ENCODE assay signal across 14 mouse cellular contexts in genomic region chr19:55750048-55750447, GRCm38 (mm10). TPM values are rescaled to one million over a fixed set of nuclear protein-coding genes. Genes with fewer than 3 reads are reported as not detected.
A peak's percentile ranks its signal among the peaks of the same experiment; 100 is the strongest.
DNase-seq lines count a peak whose midpoint lies in the region; ATAC-seq and TF ChIP-seq lines count a peak whose summit lies in the region.
"Had no signal": no experiment of that assay in that cellular context is flagged by ENCODE, and none has a peak within 500 bp of the region (broad histone marks: within the 10 kb centered on the region; RNA-seq: fewer than 3 reads in every experiment).

No protein-coding gene starts in this region.

- no peak for TF ChIP-seq POLR2A in limb, embryonic 14.5 days (IDR thresholded peaks at IDR 0.05; ENCODE audit: borderline replicate concordance, extremely low read depth, insufficient read depth, insufficient read length)

- no peak for DNase-seq in kidney, postnatal 0 days (ENCODE audit: low spot score)
- DNase-seq in kidney, postnatal 10 days: no peak
- DNase-seq in limb, embryonic 14.5 days (ENCODE audit: low spot score): no peak
- DNase-seq in layer of hippocampus, adult 9-10 months (ENCODE audit: low spot score): no peak
- no peak for DNase-seq in liver, postnatal 0 days
- DNase-seq: cerebellum, postnatal 36 days; heart, adult 11 months; lung, adult 2 months; right cerebral cortex, postnatal 14 days had no signal

- no peak for ATAC-seq in kidney, postnatal 0 days (replicated peaks; ENCODE audit: low FRiP score, low read depth)
- ATAC-seq in forebrain, embryonic 12.5 days (ENCODE audit: low FRiP score): peak; percentile 54
- no peak for ATAC-seq in limb, embryonic 14.5 days (ENCODE audit: low FRiP score, low read depth)
- no peak for ATAC-seq in neural tube, embryonic 15.5 days (ENCODE audit: low FRiP score)
- no peak for ATAC-seq in liver, postnatal 0 days
- no peak for ATAC-seq in megakaryocyte, adult 5-6 weeks (ENCODE audit: poor library complexity, severe bottlenecking)
- ATAC-seq: inflammation-experienced regulatory T-cells, adult 6 months had no signal

- peaks cover 42% of the 10 kb centered on the region for H3K4me1 ChIP-seq in kidney, postnatal 0 days (replicated peaks; ENCODE audit: insufficient read depth, low read length)
- H3K4me1 ChIP-seq in forebrain, embryonic 12.5 days: peaks cover 89% of the 10 kb centered on the region
- peaks cover 77% of the 10 kb centered on the region for H3K4me1 ChIP-seq in limb, embryonic 14.5 days (ENCODE audit: control insufficient read depth, insufficient read depth, low read length)
- H3K4me1 ChIP-seq in neural tube, embryonic 15.5 days: peaks cover 61% of the 10 kb centered on the region
- peaks cover 11% of the 10 kb centered on the region for H3K4me1 ChIP-seq in liver, postnatal 0 days (ENCODE audit: insufficient read depth)

- H3K4me3 ChIP-seq in kidney, postnatal 0 days (replicated peaks; ENCODE audit: low read depth, low read length): no peak overlapping the region
- H3K4me3 ChIP-seq in forebrain, embryonic 12.5 days (replicated peaks): no peak overlapping the region
- H3K4me3 ChIP-seq in limb, embryonic 14.5 days (replicated peaks; ENCODE audit: low read length): peak overlapping the region; percentile 84
- no peak overlapping the region for H3K4me3 ChIP-seq in neural tube, embryonic 15.5 days (replicated peaks)
- H3K4me3 ChIP-seq in liver, postnatal 0 days (ENCODE audit: low read depth, low read length): no peak overlapping the region

- H3K4me2 ChIP-seq in kidney, postnatal 0 days (ENCODE audit: low read length): peak overlapping the region; percentile 12
- peak overlapping the region; percentile 44 for H3K4me2 ChIP-seq in forebrain, embryonic 12.5 days
- H3K4me2 ChIP-seq in limb, embryonic 14.5 days (replicated peaks; ENCODE audit: low read depth, low read length, severe bottlenecking): peak overlapping the region; percentile 95
- peak overlapping the region; percentile 21; the same call in 1 of the 2 replicates for H3K4me2 ChIP-seq in neural tube, embryonic 15.5 days
- H3K4me2 ChIP-seq in liver, postnatal 0 days (ENCODE audit: low read depth, low read length): no peak overlapping the region

- no peaks in the 10 kb centered on the region for H3K9me3 ChIP-seq in kidney, postnatal 0 days (replicated peaks; ENCODE audit: low read length)
- no peaks in the 10 kb centered on the region for H3K9me3 ChIP-seq in forebrain, embryonic 12.5 days
- H3K9me3 ChIP-seq in limb, embryonic 14.5 days (ENCODE audit: control insufficient read depth, low read length): no peaks in the 10 kb centered on the region
- no peaks in the 10 kb centered on the region for H3K9me3 ChIP-seq in neural tube, embryonic 15.5 days (replicated peaks)
- H3K9me3 ChIP-seq in liver, postnatal 0 days (ENCODE audit: low read length): no peaks in the 10 kb centered on the region

- TF ChIP-seq CTCF in kidney, postnatal 0 days (IDR thresholded peaks at IDR 0.05; ENCODE audit: low read depth): no peak
- no peak for TF ChIP-seq CTCF in liver, postnatal 0 days (IDR thresholded peaks at IDR 0.05; ENCODE audit: low read depth)

- no peaks in the 10 kb centered on the region for H3K36me3 ChIP-seq in kidney, postnatal 0 days (ENCODE audit: insufficient read depth, low read length)
- H3K36me3 ChIP-seq in forebrain, embryonic 12.5 days (replicated peaks): no peaks in the 10 kb centered on the region; the same call in 1 of the 2 replicates
- H3K36me3 ChIP-seq in limb, embryonic 14.5 days (ENCODE audit: control insufficient read depth, insufficient read depth, low read length): peaks cover 4% of the 10 kb centered on the region
- no peaks in the 10 kb centered on the region for H3K36me3 ChIP-seq in neural tube, embryonic 15.5 days
- H3K36me3 ChIP-seq in liver, postnatal 0 days (replicated peaks; ENCODE audit: insufficient read depth, low read length): peaks cover 3% of the 10 kb centered on the region

- TF ChIP-seq EP300 in liver, postnatal 0 days (IDR thresholded peaks at IDR 0.05; ENCODE audit: low read depth): no peak

- WGBS in kidney, postnatal 0 days: 31% methylated on average over 13 of the region's 13 CpGs
- WGBS in forebrain, embryonic 12.5 days: 13% methylated on average over 13 of the region's 13 CpGs
- WGBS in limb, embryonic 14.5 days: 5% methylated on average over 13 of the region's 13 CpGs
- 11% methylated on average over 13 of the region's 13 CpGs for WGBS in neural tube, embryonic 15.5 days
- WGBS in liver, postnatal 0 days (ENCODE audit: insufficient replicate concordance): 75% methylated on average over 13 of the region's 13 CpGs

- H3K27me3 ChIP-seq in kidney, postnatal 0 days (ENCODE audit: insufficient read depth, low read length): no peaks in the 10 kb centered on the region
- H3K27me3 ChIP-seq in forebrain, embryonic 12.5 days: peaks cover 6% of the 10 kb centered on the region; the same call in 1 of the 2 replicates
- H3K27me3 ChIP-seq in limb, embryonic 14.5 days (ENCODE audit: control insufficient read depth, insufficient read depth, low read length): no peaks in the 10 kb centered on the region
- peaks cover 42% of the 10 kb centered on the region for H3K27me3 ChIP-seq in neural tube, embryonic 15.5 days (replicated peaks)
- no peaks in the 10 kb centered on the region for H3K27me3 ChIP-seq in liver, postnatal 0 days (ENCODE audit: insufficient read depth, low read length)

- H3K27ac ChIP-seq in kidney, postnatal 0 days: no peak overlapping the region
- H3K27ac ChIP-seq in forebrain, embryonic 12.5 days: no peak overlapping the region
- H3K27ac ChIP-seq in limb, embryonic 14.5 days (replicated peaks; ENCODE audit: low read depth, low read length): 0 out of 2 replicates have a peak overlapping the region, but pooled peaks have one; percentile 40
- no peak overlapping the region for H3K27ac ChIP-seq in neural tube, embryonic 15.5 days (replicated peaks)
- no peak overlapping the region for H3K27ac ChIP-seq in liver, postnatal 0 days (ENCODE audit: low read depth)

- H3K9ac ChIP-seq in kidney, postnatal 0 days (ENCODE audit: low read depth, low read length): no peak overlapping the region
- H3K9ac ChIP-seq in forebrain, embryonic 12.5 days: no peak overlapping the region
- peak overlapping the region; percentile 3; the same call in 1 of the 2 replicates for H3K9ac ChIP-seq in limb, embryonic 14.5 days (ENCODE audit: low read depth, low read length, severe bottlenecking)
- H3K9ac ChIP-seq in neural tube, embryonic 15.5 days (replicated peaks): no peak overlapping the region
- no peak overlapping the region for H3K9ac ChIP-seq in liver, postnatal 0 days (replicated peaks)

RNA-seq across cellular contexts. Expression of gene Tcf7l2, which starts 8.4 kb away (rescaled TPM):
- 53.4 and 55.1 TPM in 2 replicates for polyA plus RNA-seq in kidney, postnatal 0 days (2015; fragmentation: Nextera tagmentation; extraction: Ambion mirVana)
- polyA plus RNA-seq in forebrain, embryonic 12.5 days (2016; fragmentation: Nextera tagmentation; extraction: Ambion mirVana): 212 and 220 TPM in 2 replicates
- polyA plus RNA-seq in limb, embryonic 14.5 days (2012; rRNA removed): 51.6 and 64.4 TPM in 2 replicates
- polyA plus RNA-seq in limb, embryonic 14.5 days (2014; fragmentation: Nextera tagmentation; extraction: Ambion mirVana): 134 and 151 TPM in 2 replicates
- 13.3 and 22.4 TPM in 2 replicates for polyA plus RNA-seq in neural tube, embryonic 15.5 days (2015; fragmentation: Nextera tagmentation; extraction: Ambion mirVana)
- 18.8 and 21.6 TPM in 2 replicates for polyA plus RNA-seq in liver, postnatal 0 days (2015; fragmentation: Nextera tagmentation; extraction: Ambion mirVana)
- 0.47 and 1.4 TPM in 2 replicates for total RNA-seq in megakaryocyte, adult 5-6 weeks (2015)
- 0.41 and 0.81 TPM in 2 replicates for total RNA-seq in megakaryocyte, adult 5-6 weeks (2017)
- total RNA-seq: CH12.LX had no signal
